Mouse (Mus musculus): ENCODE data around the gene Nptn.

- TF ChIP-seq GATA1 (IDR thresholded peaks at IDR 0.05; ENCODE audit: low read length): no peak
- no peak for TF ChIP-seq TAL1 (IDR thresholded peaks at IDR 0.05; ENCODE audit: low read length)
Measured at GRCm38 (mm10) chr9:58701751-58702150, 119.7 kb downstream of the Nptn start.

Data from erythroblast, embryonic 14.5 days (primary cell).